Mouse (Mus musculus) left cerebral cortex, postnatal 14 days (tissue): ENCODE data around the gene Atxn7l1. TPM values are rescaled to one million over a fixed set of nuclear protein-coding genes. Genes with fewer than 3 reads are reported as not detected.

Experiments used
- DNase-seq, 2 experiments: peaks; one replicate each; pipeline ENCODE4 v3.0.0; 2021 to 2022; ENCODE audit warnings: low spot score in 2 of 2, mixed read lengths in 1 of 2
- intact Hi-C: fragments of 180-260 bp; cut with DNase I; formaldehyde crosslinking; loops from one replicate; pipeline ENCODE4 v1.15.1; 2025
- total RNA-seq, 2 experiments: library from RNA; stranded (reverse); gene quantifications; 2 replicates each; pipeline ENCODE4 v1.2.3; 2021

Gene Atxn7l1
- total RNA-seq, 2 experiments from 2014 or later = 56.9 to 65.3 TPM

DNA sequence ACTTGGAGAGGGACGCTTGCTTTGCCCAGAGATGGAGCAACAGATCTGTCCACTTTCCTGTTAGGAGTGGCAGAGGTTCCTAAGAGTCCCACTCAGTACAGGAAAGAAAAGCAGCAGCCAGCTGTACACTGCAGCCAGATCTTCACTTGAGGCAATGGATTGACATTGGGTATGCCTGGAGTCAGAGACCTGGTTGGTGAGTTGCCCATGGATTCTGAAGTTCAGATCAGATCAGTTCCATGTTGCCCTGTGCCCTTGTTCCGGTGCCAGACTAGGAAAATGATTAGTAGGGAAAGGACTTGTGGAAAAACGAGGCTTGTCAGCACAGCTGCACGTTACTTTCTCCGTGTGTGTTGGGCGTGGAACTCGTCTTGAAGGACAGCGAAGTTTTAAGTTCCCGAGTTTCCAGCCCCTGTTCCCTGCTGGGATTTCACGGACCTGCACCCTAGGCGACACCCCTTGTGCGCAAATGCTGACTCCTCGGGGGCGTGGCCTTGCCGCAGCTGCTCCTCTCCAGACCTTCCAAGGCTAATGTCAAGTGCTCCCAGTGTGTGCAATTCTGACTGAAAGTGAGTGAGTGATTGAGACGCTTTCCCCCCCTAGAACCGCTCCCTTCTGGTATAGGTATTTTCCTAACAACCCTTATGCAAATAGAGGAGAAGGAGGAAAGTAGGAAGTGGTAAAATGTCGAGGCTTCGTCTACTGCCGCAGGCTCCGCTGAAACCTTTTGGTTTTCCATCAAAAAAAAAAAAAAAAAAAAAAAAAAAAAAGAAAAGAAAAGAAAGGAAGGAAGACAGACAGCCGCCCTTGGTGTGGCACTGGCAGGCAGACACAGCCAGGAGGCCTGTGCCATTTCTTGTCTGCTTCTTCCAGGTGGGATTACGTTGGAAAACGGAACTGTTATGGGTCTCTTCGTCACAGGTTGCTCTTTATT, 28.4 kb downstream of the Atxn7l1 start:
- no peak for DNase-seq
- intact Hi-C loops = no loop called here

DNA sequence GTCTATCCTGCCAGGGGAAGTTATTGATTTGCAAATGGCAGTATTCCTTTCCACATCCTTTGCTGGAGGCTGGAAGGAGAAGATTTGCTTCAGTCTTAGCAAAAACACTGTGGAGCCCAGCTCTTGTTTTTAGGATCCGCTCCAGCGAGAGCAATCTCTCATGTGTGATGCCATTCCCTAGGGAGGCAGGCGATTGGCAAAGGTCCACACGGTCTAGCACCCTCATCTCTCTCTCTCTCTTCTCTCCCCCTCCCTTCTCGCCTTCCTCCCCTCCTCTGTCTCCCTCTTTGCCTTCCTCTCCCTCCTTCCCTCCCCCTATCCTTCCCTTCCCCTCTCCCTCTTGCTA, 29.0 kb downstream of the Atxn7l1 start:
- DNase-seq = peak in 1 of 2 experiments; percentile 53
- intact Hi-C loops = no loop called here

DNA sequence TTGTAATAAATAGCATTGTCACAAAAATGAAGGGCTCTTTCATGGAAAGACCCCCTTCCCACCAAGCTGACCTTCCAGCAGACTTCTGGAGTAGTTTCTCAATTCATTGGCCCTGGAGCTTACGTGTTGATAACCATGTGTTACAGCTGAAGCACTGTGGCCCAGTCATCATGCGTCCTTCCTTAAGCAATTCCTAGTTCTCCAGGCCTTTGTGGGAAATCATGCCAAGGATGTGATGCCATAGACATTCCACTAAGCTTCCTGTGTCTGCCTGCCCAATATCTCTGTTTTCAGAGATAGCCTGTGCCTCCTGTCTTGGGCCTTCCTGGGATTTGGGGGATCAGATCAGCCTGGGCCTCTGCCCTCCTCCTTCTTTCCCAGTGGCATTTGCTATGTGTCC, 32.9 kb downstream of the Atxn7l1 start:
- no peak for DNase-seq
- intact Hi-C loops = no loop called here

DNA sequence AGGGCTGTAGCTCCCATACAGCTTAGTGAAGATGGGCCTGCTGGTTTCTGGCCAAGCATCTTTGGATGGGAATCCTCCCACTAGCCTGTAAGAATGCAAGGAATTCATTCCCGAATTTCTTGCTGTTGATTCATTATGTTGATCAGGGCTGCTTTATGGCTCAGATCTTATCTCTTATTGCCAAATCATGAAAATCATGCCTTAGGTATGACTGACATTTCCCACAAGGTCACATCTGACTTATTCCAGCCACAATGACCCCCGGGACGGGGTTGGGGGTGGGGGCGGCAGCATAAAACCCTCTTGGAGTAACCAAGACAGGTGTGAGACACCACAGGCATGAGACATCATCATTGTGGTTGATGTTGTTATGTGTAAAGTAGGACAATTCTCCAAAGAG, 34.4 kb downstream of the Atxn7l1 start:
- intact Hi-C loops = no loop called here
- no peak for DNase-seq

DNA sequence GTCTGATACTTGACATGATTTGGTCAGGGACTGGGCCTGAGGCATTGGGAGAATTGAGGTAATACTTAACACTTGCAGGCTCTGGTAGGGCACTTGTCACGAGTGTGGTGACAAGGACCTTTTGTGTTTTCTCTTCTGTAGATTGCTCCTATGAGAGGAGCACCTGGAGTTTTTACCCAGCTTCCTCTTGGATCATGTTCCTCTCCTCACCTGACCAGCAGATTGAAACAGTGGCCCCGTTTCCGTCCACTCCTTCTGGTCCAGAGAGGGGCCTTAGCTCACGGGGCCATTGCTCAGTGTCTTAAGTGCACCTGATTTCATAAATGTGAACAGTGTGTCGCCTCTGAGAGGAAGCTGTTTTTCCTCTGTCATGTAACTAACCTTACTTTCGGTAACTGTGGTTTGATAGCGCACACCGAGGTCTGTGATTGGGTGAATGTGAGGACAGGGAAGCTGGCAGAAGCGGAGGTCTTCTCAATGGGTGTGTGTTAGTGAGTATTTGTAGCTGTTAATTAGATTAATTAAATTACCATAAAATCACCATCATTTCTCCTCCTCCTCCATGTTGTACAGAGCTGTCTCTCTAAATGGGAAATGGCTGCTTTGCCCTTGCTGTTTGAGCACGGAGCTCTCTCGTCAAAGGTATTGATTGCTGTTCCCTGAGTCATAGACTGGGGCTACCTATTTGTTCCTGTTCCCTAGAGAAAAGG, 35.1 kb downstream of the Atxn7l1 start:
- intact Hi-C loops = no loop called here
- no peak for DNase-seq

DNA sequence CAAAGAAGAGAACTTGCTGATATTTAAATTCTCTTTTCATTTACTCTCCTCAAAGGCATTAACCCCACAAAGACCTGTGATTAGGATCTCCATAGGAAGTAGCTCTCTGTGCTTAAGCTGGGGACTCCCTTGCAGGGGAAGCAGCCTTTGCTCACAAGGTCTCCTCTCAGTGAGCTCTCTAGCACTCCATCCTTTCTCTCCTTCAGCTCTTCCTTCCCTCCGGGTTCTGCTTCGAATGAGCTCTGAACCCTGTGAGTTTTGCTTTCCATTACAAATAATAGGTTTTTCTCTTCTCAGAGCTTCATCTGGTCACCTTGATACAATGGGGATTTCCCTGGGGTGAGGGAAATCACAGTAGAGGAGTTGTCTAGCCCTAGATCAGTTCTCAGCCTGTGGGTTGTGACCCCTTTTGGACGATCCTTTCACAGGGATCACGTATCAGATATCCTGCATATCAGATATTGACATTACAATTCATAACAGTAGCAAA, 35.7 kb downstream of the Atxn7l1 start:
- DNase-seq = no peak
- intact Hi-C loops = no loop called here

DNA sequence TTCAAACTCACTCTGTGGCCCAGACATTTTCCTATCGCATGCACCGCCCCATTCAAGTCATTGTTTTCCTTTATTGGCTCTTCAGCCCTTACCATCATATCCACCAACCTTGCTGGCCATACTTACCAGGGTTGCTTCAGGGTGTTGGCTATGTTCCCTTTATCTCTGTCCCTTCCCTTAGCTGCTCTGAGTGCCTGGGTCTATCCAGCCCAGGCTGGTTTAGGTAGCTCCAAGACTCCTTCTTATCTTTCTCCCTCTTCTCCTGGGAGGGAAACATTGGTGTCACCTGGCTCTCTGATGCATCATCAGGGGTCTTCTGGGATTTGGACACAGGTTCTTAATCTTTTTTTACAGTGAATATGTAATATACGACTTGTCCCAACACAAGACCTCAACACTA, 36.6 kb downstream of the Atxn7l1 start:
- no peak for DNase-seq
- intact Hi-C loops = no loop called here

DNA sequence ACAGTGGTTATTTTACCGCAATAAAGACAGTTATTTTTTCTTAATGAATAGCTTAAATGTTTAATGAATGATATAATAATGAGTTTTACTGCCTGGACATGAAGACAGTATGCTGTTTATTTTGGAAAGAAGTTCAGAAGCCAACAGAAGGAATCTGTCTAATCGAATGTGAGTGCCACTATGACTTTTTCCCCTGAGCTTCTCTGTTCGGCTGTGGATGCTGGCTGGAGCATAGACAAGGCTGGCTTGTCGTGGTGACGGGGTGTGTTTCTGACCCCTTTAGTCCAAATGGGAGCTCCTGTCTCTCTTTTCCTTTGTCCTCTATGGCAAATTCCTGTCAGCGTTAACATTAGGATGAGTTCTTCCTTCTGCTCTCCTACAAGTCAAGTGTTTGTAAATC, 37.6 kb downstream of the Atxn7l1 start:
- intact Hi-C loops = no loop called here
- no peak for DNase-seq

DNA sequence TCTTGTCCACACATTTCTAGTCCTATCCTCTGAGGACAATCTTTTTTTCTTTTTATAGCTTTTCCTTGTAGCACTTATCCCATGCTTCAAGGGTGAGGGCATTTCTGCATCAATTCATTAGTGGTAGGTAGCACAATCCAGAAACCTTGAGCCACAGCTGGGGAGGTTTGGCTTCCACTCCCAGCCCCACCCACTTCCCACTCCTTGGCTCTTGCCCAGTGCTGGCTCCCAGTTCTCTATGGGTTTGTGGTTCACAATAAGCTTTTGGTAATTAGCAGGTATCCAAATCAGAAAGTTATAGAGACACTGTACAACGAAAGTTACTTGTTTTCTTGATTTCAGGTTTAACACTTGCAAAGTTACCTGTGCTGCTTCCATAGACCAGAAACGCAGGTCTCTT, 38.8 kb downstream of the Atxn7l1 start:
- no peak for DNase-seq
- intact Hi-C loops = no loop called here

DNA sequence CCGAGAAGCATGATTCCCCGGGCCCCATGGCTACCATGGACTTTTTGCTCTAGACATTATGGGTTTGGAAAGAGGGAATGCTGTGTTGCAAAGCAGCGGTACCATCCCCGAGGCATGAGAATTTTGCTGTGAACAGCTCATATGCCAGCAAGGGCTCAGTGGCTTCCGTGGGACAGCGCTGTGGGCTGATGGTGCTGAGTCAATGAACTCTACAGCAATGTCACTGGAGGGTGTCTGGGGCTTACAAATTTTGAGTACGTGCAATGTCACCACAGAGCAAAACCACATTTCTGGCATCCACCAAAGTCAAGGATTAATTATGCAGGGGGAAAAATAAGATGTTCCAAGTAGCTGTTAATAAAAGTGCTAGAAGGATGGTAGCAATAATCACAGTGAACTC, 42.6 kb downstream of the Atxn7l1 start:
- no peak for DNase-seq
- intact Hi-C loops = no loop called here

DNA sequence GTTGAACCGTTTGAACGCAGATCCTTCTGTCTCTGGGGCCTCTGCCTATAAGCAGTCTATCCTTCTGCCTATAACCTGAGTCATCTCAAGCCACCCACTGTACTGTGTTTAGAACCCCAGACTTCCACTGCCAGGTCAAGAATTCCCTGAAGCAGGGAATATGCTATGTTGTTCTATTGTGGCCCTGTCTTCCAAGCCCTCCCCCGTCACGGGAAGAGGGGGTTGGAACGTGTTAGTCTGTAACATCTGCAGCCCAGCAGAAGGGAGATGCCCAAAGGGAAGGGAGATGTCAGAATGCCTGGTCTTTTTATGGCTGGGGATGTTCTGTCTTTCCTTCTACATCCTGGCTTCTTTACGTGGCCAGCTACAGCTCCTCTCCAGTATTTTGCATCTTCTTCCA, 43.1 kb downstream of the Atxn7l1 start:
- DNase-seq = no peak

DNA sequence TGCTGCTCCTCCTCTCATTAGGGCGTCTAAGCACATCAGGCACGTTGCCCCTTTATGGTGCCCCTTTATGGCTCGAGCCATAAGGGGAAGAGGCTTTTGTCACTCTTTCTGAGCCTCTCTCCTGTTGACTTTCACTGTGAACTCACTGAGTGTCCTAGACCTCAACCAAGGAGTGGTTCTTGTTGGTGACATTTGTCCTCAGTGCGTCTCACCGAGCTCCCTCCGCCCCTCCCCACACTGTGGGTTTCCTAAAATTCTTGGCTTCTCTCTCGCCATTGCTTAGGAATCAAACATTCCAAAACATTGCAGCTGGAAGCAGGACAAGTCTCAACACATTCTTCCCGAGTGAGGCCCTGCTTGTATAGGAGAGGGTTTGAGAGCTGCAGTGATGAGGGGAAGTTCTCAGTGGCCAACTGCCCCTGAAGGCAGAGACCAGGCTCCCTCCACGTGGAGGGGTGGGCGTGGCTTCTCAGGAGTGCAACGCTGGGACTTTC, 46.0 kb downstream of the Atxn7l1 start:
- DNase-seq = no peak
- intact Hi-C loops = no loop called here

More for the DNA sequence above, 43.1 kb downstream of the Atxn7l1 start:
- intact Hi-C loops = no loop called here

DNA sequence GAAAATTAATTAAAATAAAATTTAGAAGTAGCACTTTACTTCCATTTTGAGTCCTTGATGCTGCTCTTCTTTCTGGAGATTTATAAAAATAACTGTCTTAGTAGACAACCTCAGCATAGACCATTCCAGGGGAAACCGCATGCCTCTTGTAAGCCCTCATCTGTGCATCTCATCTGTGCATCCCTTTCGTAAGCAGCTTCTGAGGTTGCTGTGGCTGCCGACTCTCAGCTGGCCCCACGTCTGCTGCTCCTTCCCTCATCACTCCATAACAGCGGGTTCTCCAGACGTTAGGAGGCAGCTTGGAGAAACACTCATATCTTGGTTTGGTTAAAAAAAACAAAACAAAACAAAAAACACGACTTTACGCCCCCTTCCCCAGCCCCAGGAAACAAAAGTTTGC, 47.7 kb downstream of the Atxn7l1 start:
- intact Hi-C loops = no loop called here

DNA sequence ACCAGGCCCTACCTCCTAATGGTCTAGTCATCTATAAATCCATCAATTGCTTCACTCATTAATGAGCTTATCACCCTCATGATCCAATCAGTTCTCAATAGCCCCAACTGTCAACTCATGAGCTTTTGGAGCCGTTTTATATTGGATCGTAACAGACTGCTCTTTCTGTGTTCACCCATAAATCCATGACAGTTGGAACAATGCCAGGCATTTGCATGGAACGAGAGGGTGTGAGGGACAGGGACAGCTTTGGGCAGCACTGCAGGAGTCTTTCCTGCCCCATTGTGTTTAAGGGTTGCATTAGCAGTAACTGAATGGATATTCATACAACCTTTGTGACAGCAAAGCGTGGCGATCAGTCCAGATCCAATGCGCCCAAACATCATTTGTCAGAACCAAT, 49.8 kb downstream of the Atxn7l1 start:
- intact Hi-C loops = no loop called here

More for the DNA sequence above, 47.7 kb downstream of the Atxn7l1 start:
- DNase-seq = peak in 1 of 2 experiments; percentile 17

DNA sequence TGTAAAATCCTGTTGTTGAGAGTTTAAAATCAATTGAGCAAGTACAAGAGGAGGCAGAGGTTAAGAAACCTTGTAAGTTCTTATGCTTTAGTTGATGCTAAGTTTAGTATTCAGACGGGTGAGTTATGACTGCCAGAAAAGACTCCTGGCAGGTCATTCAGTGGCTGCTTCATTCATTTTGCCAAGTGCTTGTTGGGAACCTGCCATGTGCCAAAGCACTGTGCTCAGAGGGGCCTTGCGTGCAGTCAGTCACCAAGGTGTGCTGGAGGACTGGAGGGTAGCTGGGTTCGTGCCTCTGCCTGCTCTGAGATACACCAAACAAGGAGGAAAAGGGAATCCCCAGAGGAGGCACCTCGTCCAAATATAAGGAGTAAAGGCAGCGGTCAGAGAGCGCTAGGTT, 50.3 kb downstream of the Atxn7l1 start:
- intact Hi-C loops = no loop called here
- DNase-seq = no peak

More for the DNA sequence above, 49.8 kb downstream of the Atxn7l1 start:
- no peak for DNase-seq

DNA sequence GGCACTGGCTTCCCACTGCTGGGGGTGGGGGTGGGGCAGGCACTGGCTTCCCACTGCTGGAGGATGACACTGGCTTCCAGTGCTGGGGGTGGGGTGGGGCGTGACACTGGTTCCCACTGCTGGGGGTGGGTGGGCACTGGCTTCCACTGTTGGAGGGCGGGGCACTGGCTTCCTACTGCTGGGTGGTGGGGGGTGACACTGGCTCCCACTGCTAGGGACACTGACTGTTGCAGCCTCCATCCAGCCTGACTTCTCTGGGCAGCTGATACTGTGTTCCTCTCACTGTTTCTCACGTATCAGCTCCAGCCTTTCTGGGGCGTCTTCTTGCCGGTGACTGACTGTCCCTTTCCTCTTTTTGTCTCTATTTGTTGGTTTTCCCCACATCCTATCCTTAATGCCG, 53.6 kb downstream of the Atxn7l1 start:
- intact Hi-C loops = no loop called here

DNA sequence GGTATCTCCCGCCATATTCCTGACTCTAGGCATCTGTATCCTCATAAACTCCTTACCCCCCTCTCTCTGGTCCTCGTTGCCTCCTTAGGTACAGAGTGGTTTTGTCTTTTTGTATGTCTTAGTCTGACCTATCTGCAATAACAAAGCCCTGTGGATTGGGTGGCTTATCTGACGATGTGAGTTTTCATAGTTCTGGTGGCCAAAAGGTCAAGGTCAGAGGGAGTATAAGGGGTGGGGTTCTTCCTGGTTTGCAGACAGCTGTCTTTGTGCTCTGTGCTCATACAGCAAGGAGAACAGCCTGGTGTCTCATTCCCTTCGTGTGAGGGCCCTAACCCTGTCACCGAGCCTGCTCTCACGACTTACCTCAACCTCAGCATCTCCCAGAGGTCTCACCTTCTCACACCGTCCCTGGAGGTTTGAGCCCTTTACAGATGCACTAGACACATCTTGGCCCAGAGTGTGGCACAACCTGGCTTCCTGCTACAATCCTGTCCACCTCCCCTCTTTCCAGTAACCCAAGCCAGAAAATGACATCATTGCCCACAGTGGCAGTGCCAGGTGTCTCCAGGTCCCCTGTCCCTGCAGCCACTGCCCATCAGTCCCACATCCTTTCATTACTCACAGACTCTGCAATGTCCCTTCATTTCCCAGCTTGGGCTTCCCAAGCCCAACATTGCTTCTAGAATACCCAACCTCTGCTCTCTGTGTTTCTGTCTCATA, 54.2 kb downstream of the Atxn7l1 start:
- DNase-seq = no peak
- intact Hi-C loops = no loop called here

More for the DNA sequence above, 53.6 kb downstream of the Atxn7l1 start:
- DNase-seq = no peak

DNA sequence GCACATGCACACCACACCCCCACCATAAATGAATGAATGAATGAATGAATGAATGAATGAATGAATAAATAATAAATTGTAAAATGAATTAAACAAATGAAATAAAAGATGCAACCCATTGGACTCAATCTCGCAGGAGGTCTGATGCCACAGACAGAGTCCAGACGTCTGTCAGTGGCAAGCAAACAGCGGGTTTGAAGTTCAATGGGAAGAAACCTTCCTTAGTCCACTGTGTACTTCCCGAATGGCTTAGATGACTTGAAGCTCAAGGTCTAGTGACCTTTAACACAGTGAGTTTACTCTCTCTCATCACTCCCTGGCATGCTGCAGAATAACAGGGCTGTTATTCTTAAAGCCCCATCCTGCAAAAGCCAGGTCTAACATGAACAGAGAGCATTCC, 57.8 kb downstream of the Atxn7l1 start:
- intact Hi-C loops = loop anchor here (5.0 kb wide), 1 partner anchor 43 kb away; no protein-coding TSS in a partner anchor
- no peak for DNase-seq

DNA sequence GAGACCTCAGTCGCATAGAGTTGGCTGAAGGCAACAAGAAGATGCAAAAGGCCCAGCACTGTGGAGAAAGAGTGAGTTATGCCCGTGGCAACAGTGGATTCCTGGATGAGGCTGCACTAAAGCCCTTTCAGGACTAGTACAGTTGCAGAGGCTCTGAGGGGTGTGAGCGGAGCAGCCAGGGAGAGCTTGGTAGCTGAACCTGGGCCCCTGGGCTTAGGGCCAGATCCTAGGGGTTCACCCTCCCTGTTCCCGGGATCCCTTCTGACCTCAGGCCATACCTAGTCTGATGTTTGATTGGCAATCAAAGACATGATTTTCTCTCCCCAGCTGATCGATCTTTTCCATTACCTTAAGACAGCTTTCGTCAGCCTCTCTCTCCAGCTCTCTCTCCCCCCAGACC, 58.8 kb downstream of the Atxn7l1 start:
- no peak for DNase-seq
- intact Hi-C loops = loop anchor here (5.0 kb wide), 1 partner anchor 44 kb away; no protein-coding TSS in a partner anchor

DNA sequence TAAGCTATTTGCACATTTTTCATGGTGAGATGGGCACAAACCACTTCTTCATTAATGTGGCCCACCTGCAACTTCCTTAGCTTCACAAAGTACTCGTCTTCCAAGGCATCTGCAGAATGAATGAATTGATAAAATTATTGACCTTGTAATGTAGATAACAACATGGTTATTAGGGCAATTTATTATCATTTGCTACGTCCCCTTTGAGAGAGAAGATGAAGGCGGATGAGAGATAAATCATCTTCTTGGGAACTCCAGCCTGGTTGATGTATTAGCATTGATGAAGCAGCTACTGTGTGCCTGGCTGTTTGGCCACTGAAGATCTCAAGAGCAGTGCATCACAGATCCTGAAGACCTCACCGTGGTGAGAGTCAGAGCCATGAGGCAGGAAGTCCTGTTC, 63.4 kb downstream of the Atxn7l1 start:
- no peak for DNase-seq
- intact Hi-C loops = no loop called here
